In the genomic region with DNA sequence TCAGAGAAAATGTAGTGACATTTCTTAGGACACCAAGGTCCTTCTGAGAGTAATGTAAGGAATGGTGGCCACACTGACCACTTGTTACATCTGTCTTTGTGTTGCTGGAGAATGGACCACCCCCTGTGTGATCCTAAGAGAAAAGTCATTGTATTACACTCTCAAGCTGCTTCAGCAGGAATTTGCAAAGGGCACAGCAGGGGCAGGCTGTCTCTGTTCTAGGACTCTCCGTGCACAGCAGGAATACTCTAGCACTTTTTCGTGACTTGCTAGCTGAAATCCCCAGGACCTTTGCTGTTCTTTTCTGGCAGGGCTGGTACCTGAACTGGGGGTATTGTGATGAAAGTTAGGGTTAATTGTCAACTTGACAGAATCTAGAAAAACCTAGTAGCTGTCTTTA, we compare ENCODE assay signal across 28 mouse cellular contexts. TPM values are rescaled to one million over a fixed set of nuclear protein-coding genes. Genes with fewer than 3 reads are reported as not detected.
A peak's percentile ranks its signal among the peaks of the same experiment; 100 is the strongest.
DNase-seq lines count a peak whose midpoint lies in the region; ATAC-seq and TF ChIP-seq lines count a peak whose summit lies in the region.
"Had no signal": no experiment of that assay in that cellular context is flagged by ENCODE, and none has a peak within 500 bp of the region (broad histone marks: within the 10 kb centered on the region; RNA-seq: fewer than 3 reads in every experiment).

No protein-coding gene starts in this region.

- no peak for ATAC-seq in hindbrain, embryonic 14.5 days (ENCODE audit: low FRiP score)
- no peak for ATAC-seq in hindbrain, embryonic 16.5 days
- ATAC-seq in midbrain, embryonic 16.5 days: no peak
- ATAC-seq in midbrain, embryonic 14.5 days (ENCODE audit: low FRiP score, low TSS enrichment): no peak
- ATAC-seq: CD4-positive, CD25-positive, alpha-beta regulatory T cell, adult 4 months; intestine, embryonic 15.5 days had no signal

- TF ChIP-seq CTCF in brain, embryonic 14.5 days (IDR thresholded peaks at IDR 0.05; ENCODE audit: borderline replicate concordance, extremely low read depth, insufficient read depth, insufficient read length): no peak
- TF ChIP-seq CTCF in thymus, adult 2 months (IDR thresholded peaks at IDR 0.05; ENCODE audit: borderline replicate concordance, control insufficient read depth, extremely low read depth, insufficient read depth, low read length, poor library complexity): no peak

- H3K27me3 ChIP-seq in hindbrain, embryonic 14.5 days (ENCODE audit: control insufficient read depth, insufficient read depth, low read length): no peaks in the 10 kb centered on the region
- no peaks in the 10 kb centered on the region for H3K27me3 ChIP-seq in hindbrain, embryonic 16.5 days (replicated peaks; ENCODE audit: control insufficient read depth, insufficient read depth, low read length)
- no peaks in the 10 kb centered on the region for H3K27me3 ChIP-seq in midbrain, embryonic 16.5 days (ENCODE audit: control insufficient read depth, insufficient read depth, low read depth, low read length)
- no peaks in the 10 kb centered on the region for H3K27me3 ChIP-seq in midbrain, embryonic 14.5 days (ENCODE audit: control insufficient read depth, insufficient read depth, low read length)
- H3K27me3 ChIP-seq in thymus, adult 2 months (ENCODE audit: control insufficient read depth, insufficient read depth, low read length): no peaks in the 10 kb centered on the region
- H3K27me3 ChIP-seq: embryonic facial prominence, embryonic 12.5 days; embryonic facial prominence, embryonic 15.5 days; hindbrain, embryonic 13.5 days; intestine, embryonic 15.5 days had no signal

- no peak overlapping the region for H3K4me3 ChIP-seq in hindbrain, embryonic 14.5 days (replicated peaks; ENCODE audit: low read length)
- H3K4me3 ChIP-seq in hindbrain, embryonic 16.5 days (ENCODE audit: low read length): no peak overlapping the region
- H3K4me3 ChIP-seq in midbrain, embryonic 16.5 days (ENCODE audit: low read depth, low read length): no peak overlapping the region
- H3K4me3 ChIP-seq in midbrain, embryonic 14.5 days (replicated peaks; ENCODE audit: low read depth, low read length): no peak overlapping the region
- no peak overlapping the region for H3K4me3 ChIP-seq in thymus, adult 2 months (ENCODE audit: control insufficient read depth, insufficient read depth, low read length)
- H3K4me3 ChIP-seq: embryonic facial prominence, embryonic 12.5 days; embryonic facial prominence, embryonic 15.5 days; gastrocnemius, adult 2 months; hindbrain, embryonic 13.5 days; intestine, embryonic 15.5 days had no signal

- DNase-seq in hindbrain, embryonic 14.5 days (ENCODE audit: low spot score): peak; percentile 19
- DNase-seq in midbrain, embryonic 14.5 days: no peak
- DNase-seq in R1 (ENCODE audit: low read depth, low spot score): peak; percentile 68
- peak; percentile 14 for DNase-seq in brain, embryonic 14.5 days (ENCODE audit: low read depth)
- DNase-seq in kidney, adult 11 months: no peak
- DNase-seq in thymus, adult 2 months: no peak
- DNase-seq: adrenal gland, adult 8-10 months; adrenal gland, postnatal 25 days; cerebellum, adult 18-20 months; cerebellum, adult 9-10 months; gastrocnemius, adult 2 months; gastrocnemius, postnatal 14 days; heart, adult 11 months had no signal

- no peaks in the 10 kb centered on the region for H3K4me1 ChIP-seq in hindbrain, embryonic 14.5 days (replicated peaks; ENCODE audit: control insufficient read depth, insufficient read depth, low read length)
- H3K4me1 ChIP-seq in hindbrain, embryonic 16.5 days (ENCODE audit: control insufficient read depth, insufficient read depth, low read depth, low read length): no peaks in the 10 kb centered on the region
- H3K4me1 ChIP-seq in midbrain, embryonic 16.5 days (ENCODE audit: control insufficient read depth, insufficient read depth, low read length): 0 out of 2 replicates have a peak, but pooled peaks cover 3% of the 10 kb centered on the region
- H3K4me1 ChIP-seq in midbrain, embryonic 14.5 days (ENCODE audit: control insufficient read depth, insufficient read depth, low read length): no peaks in the 10 kb centered on the region
- H3K4me1 ChIP-seq in thymus, adult 2 months (replicated peaks; ENCODE audit: control insufficient read depth, insufficient read depth, low read length): no peaks in the 10 kb centered on the region
- H3K4me1 ChIP-seq: embryonic facial prominence, embryonic 12.5 days; embryonic facial prominence, embryonic 15.5 days; hindbrain, embryonic 13.5 days; intestine, embryonic 15.5 days had no signal

- TF ChIP-seq POLR2A in brain, embryonic 14.5 days (IDR thresholded peaks at IDR 0.05; ENCODE audit: borderline replicate concordance, extremely low read depth, insufficient read depth, insufficient read length, poor library complexity, severe bottlenecking): no peak
- no peak for TF ChIP-seq POLR2A in thymus, adult 2 months (IDR thresholded peaks at IDR 0.05; ENCODE audit: control insufficient read depth, extremely low read depth, insufficient read depth, low read length, poor library complexity)

- no peak overlapping the region for H3K27ac ChIP-seq in hindbrain, embryonic 14.5 days
- no peak overlapping the region for H3K27ac ChIP-seq in hindbrain, embryonic 16.5 days (ENCODE audit: low read depth, low read length)
- H3K27ac ChIP-seq in midbrain, embryonic 16.5 days (ENCODE audit: low read length): 0 out of 2 replicates have a peak overlapping the region, but pooled peaks have one; percentile 50
- no peak overlapping the region for H3K27ac ChIP-seq in midbrain, embryonic 14.5 days (replicated peaks; ENCODE audit: low read depth, low read length)
- no peak overlapping the region for H3K27ac ChIP-seq in thymus, adult 2 months (ENCODE audit: control insufficient read depth, insufficient read depth, low read length)
- H3K27ac ChIP-seq: embryonic facial prominence, embryonic 12.5 days; embryonic facial prominence, embryonic 15.5 days; gastrocnemius, adult 2 months; hindbrain, embryonic 13.5 days; intestine, embryonic 15.5 days had no signal

- 9% methylated on average over 2 of the region's 2 CpGs for WGBS in hindbrain, embryonic 14.5 days
- 19% methylated on average over 2 of the region's 2 CpGs for WGBS in hindbrain, embryonic 16.5 days
- WGBS in midbrain, embryonic 16.5 days: 21% methylated on average over 2 of the region's 2 CpGs
- 16% methylated on average over 2 of the region's 2 CpGs for WGBS in midbrain, embryonic 14.5 days
- 68% methylated on average over 2 of the region's 2 CpGs for WGBS in thymus, adult 2 months

- H3K4me2 ChIP-seq in hindbrain, embryonic 14.5 days (replicated peaks): no peak overlapping the region
- H3K4me2 ChIP-seq in hindbrain, embryonic 16.5 days (ENCODE audit: low read length): no peak overlapping the region
- no peak overlapping the region for H3K4me2 ChIP-seq in midbrain, embryonic 16.5 days (ENCODE audit: low read length)
- H3K4me2 ChIP-seq in midbrain, embryonic 14.5 days (ENCODE audit: low read length): no peak overlapping the region
- H3K4me2 ChIP-seq: embryonic facial prominence, embryonic 12.5 days; embryonic facial prominence, embryonic 15.5 days; hindbrain, embryonic 13.5 days; intestine, embryonic 15.5 days had no signal

- H3K9me3 ChIP-seq in hindbrain, embryonic 14.5 days (ENCODE audit: control insufficient read depth, low read length): no peaks in the 10 kb centered on the region
- H3K9me3 ChIP-seq in hindbrain, embryonic 16.5 days (ENCODE audit: control insufficient read depth, low read length): no peaks in the 10 kb centered on the region
- H3K9me3 ChIP-seq in midbrain, embryonic 16.5 days (replicated peaks; ENCODE audit: control insufficient read depth, low read length, poor library complexity, severe bottlenecking): no peaks in the 10 kb centered on the region
- no peaks in the 10 kb centered on the region for H3K9me3 ChIP-seq in midbrain, embryonic 14.5 days (ENCODE audit: control insufficient read depth, low read length)
- H3K9me3 ChIP-seq: embryonic facial prominence, embryonic 12.5 days; embryonic facial prominence, embryonic 15.5 days; hindbrain, embryonic 13.5 days; intestine, embryonic 15.5 days had no signal

- no peak overlapping the region for H3K9ac ChIP-seq in hindbrain, embryonic 14.5 days
- H3K9ac ChIP-seq in hindbrain, embryonic 16.5 days (ENCODE audit: low read depth, low read length): no peak overlapping the region
- no peak overlapping the region for H3K9ac ChIP-seq in midbrain, embryonic 16.5 days (ENCODE audit: low read depth, low read length)
- no peak overlapping the region for H3K9ac ChIP-seq in midbrain, embryonic 14.5 days (replicated peaks; ENCODE audit: low read length)
- H3K9ac ChIP-seq: embryonic facial prominence, embryonic 12.5 days; embryonic facial prominence, embryonic 15.5 days; forebrain, postnatal 0 days; hindbrain, embryonic 13.5 days; intestine, embryonic 15.5 days had no signal

- no peaks in the 10 kb centered on the region for H3K36me3 ChIP-seq in hindbrain, embryonic 14.5 days (replicated peaks; ENCODE audit: control insufficient read depth, insufficient read depth)
- no peaks in the 10 kb centered on the region for H3K36me3 ChIP-seq in hindbrain, embryonic 16.5 days (ENCODE audit: control insufficient read depth, insufficient read depth, low read length)
- no peaks in the 10 kb centered on the region for H3K36me3 ChIP-seq in midbrain, embryonic 16.5 days (ENCODE audit: control insufficient read depth, insufficient read depth, low read length)
- no peaks in the 10 kb centered on the region for H3K36me3 ChIP-seq in midbrain, embryonic 14.5 days (ENCODE audit: control insufficient read depth, insufficient read depth, low read length)
- no peaks in the 10 kb centered on the region for H3K36me3 ChIP-seq in thymus, adult 2 months (ENCODE audit: control insufficient read depth, insufficient read depth, low read length)
- H3K36me3 ChIP-seq: embryonic facial prominence, embryonic 12.5 days; embryonic facial prominence, embryonic 15.5 days; hindbrain, embryonic 13.5 days; intestine, embryonic 15.5 days had no signal

RNA-seq across cellular contexts. Expression of a gene that starts 24.8 kb away (rescaled TPM):
- not detected in 2 replicates for polyA plus RNA-seq in hindbrain, embryonic 14.5 days (2014; fragmentation: Nextera tagmentation; extraction: Ambion mirVana)
- polyA plus RNA-seq in hindbrain, embryonic 16.5 days (2015; fragmentation: Nextera tagmentation; extraction: Ambion mirVana): not detected in 2 replicates
- polyA plus RNA-seq in midbrain, embryonic 16.5 days (2015; fragmentation: Nextera tagmentation; extraction: Ambion mirVana): not detected in 2 replicates
- not detected in 2 replicates for polyA plus RNA-seq in midbrain, embryonic 14.5 days (2014; fragmentation: Nextera tagmentation; extraction: Ambion mirVana)
- not detected in 2 replicates for polyA plus RNA-seq in brain, embryonic 14.5 days (2012; rRNA removed)
- polyA plus RNA-seq in thymus, adult 2 months (2012; rRNA removed): not detected in 2 replicates
- polyA plus RNA-seq: C2C12; CD4-positive, CD25-positive, alpha-beta regulatory T cell, adult 4 months; embryonic facial prominence, embryonic 12.5 days; embryonic facial prominence, embryonic 15.5 days; forebrain, embryonic 11.5 days; forebrain, embryonic 14.5 days; forebrain, postnatal 0 days; frontal cortex, adult 2 months; heart, embryonic 11.5 days; heart, embryonic 14.5 days; heart, postnatal 0 days; hindbrain, embryonic 13.5 days; intestine, embryonic 15.5 days had no signal

Comparison
In these comparisons a context has a peak if more than half of its experiments do, and no peak if none do; other contexts are left out.
1. DNase-seq: peak in hindbrain, embryonic 14.5 days (single experiment), R1 (single experiment) and brain, embryonic 14.5 days (single experiment); none in midbrain, embryonic 14.5 days (single experiment), kidney, adult 11 months (single experiment) and thymus, adult 2 months (single experiment).